Mouse (Mus musculus): ENCODE results near the gene Syngr2. TPM values are rescaled to one million over a fixed set of nuclear protein-coding genes. Genes with fewer than 3 reads are reported as not detected.

Gene Syngr2
- 56.0 and 120 TPM in 2 replicates for polyA plus RNA-seq (2011; ENCODE audit: insufficient read depth, insufficient read length, low replicate concordance, missing spikeins)

DNA sequence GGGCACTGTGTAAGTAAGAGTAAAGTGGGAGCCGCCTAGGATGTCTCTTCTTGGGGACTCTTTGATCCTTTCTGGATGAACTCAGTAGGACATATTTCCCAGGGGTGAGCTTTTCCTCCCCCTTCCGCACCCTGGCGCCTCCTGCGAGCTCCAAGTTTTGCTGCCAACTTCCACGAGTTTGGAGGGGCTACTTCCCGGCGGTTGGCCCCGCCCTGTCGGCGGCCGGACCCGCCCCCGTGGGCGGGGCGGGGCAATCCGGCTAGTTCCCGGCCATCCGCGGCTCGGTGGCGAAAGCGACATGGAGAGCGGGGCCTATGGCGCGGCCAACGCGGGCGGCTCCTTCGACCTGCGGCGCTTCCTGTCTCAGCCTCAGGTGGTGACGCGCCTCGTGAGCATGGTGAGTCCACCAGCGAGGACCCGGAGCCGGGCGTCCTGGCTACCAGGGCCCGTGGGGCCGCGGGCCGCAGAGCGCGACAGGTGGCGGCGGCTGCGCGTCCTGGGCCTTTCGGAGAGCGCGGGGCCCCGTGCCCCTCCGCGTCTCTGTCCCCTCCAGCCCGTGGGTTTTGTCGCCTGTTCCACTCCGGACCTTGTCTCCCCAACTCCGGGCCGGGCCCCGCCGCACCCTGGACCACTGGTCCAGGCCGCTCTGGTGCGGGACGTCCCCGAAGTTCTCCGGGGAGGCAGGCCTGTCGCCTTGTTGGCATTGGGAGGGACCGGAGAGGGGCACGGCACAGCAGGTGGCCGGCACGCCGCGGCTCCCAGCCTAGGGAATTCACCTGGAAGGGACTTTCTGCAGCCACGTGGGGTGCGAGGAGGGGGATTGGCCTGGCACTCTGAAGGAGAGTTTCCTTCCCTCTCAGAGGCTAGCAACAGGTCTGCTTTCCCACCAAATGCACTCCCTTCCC is at the start of gene Syngr2, which contains the start of gene Gm20708:
Gene Syngr2, plus strand, starts transcription at position 262 of the 905 bp plus-strand sequence.
Gene Gm20708, plus strand, starts transcription at position 262 of the 905 bp plus-strand sequence.
- under 1% methylated on average over 75 of the region's 75 CpGs for WGBS
- H3K4me3 ChIP-seq (replicated peaks; ENCODE audit: control insufficient read depth, low read depth, low read length): peak within 1 kb of the TSS; percentile 74
- peaks cover 12% of the 10 kb centered on the region for H3K4me1 ChIP-seq (ENCODE audit: control insufficient read depth, insufficient read depth, low read length)
- H3K27ac ChIP-seq (ENCODE audit: control insufficient read depth, insufficient read depth, low read depth, low read length, poor library complexity): peak within 1 kb of the TSS; percentile 86
- no peak for TF ChIP-seq CTCF (IDR thresholded peaks at IDR 0.05; ENCODE audit: control insufficient read depth, insufficient read depth, low read length)
- peak; percentile 76; the same call in 1 of the 2 replicates for TF ChIP-seq POLR2A (IDR thresholded peaks at IDR 0.05; ENCODE audit: borderline replicate concordance, control insufficient read depth, low read depth, low read length)

DNA sequence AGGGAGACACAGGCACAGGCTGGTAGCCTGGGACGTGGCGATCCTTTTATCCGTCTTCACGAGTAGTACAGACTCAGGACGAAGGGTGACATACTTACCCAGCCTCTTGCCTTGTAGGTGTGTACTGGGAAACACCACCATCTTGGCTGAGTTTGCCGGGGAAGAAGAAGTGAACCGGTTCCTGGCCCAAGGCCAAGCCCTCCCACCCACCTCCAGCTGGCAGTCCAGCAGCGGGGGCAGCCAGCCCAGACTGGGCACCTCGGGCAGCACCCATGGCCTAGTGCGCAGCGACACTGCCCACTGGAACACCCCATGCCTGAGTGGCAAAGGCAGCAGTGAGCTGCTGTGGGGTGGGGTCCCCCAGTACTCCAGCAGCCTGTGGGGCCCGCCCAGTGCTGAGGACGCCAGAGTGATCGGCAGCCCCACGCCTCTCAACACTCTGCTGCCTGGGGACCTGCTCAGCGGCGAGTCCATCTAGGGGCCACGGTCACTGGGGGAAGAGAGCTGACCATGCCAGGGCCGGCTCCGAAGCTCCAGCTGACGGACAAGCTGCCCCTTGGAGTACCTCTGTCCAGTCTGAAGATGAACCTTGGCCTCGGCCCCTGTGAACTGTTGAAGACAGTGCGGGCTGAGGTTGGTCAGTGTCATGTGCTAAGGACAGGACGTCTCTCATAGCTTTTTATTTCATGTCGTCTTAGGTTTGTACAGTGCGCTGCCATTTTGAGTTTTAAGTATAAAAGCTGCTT is 48.9 kb upstream of the Syngr2 start:
- no peak overlapping the region for H3K27ac ChIP-seq (ENCODE audit: control insufficient read depth, insufficient read depth, low read depth, low read length, poor library complexity)
- WGBS: 90% methylated on average over 26 of the region's 26 CpGs
- H3K4me3 ChIP-seq (replicated peaks; ENCODE audit: control insufficient read depth, low read depth, low read length): no peak overlapping the region
- peaks cover 1% of the 10 kb centered on the region; the same call in 1 of the 2 replicates for H3K4me1 ChIP-seq (ENCODE audit: control insufficient read depth, insufficient read depth, low read length)
- TF ChIP-seq CTCF (IDR thresholded peaks at IDR 0.05; ENCODE audit: control insufficient read depth, insufficient read depth, low read length) (no peak), POLR2A (IDR thresholded peaks at IDR 0.05; ENCODE audit: borderline replicate concordance, control insufficient read depth, low read depth, low read length) (no peak)

DNA sequence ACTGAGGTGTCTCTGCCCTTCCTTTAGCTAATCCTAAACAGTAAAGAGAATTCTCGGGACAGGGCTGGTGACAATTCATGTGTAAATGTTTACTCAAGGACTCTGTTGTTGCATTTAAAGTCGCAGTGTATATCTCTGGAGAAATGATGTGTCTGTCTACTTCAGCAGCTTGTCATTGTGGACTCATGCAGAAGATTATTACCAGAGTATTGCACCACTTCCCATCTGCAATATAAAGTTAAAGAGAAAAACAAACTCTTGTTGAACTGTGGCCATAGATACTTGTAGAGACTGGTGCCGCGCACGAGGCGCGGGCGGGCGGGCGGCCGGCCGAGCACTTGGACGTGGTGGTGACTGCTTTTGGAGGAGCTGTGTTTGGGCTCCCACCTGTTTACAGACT is 47.7 kb upstream of the Syngr2 start:
- Histone ChIP-seq H3K4me1 (ENCODE audit: control insufficient read depth, insufficient read depth, low read length) (peaks cover 1% of the 10 kb centered on the region; the same call in 1 of the 2 replicates), H3K27ac (ENCODE audit: control insufficient read depth, insufficient read depth, low read depth, low read length, poor library complexity) (no peak overlapping the region), H3K4me3 (replicated peaks; ENCODE audit: control insufficient read depth, low read depth, low read length) (no peak overlapping the region)
- WGBS: 90% methylated on average over 13 of the region's 13 CpGs
- TF ChIP-seq CTCF (IDR thresholded peaks at IDR 0.05; ENCODE audit: control insufficient read depth, insufficient read depth, low read length): no peak
- TF ChIP-seq POLR2A (IDR thresholded peaks at IDR 0.05; ENCODE audit: borderline replicate concordance, control insufficient read depth, low read depth, low read length): no peak

DNA sequence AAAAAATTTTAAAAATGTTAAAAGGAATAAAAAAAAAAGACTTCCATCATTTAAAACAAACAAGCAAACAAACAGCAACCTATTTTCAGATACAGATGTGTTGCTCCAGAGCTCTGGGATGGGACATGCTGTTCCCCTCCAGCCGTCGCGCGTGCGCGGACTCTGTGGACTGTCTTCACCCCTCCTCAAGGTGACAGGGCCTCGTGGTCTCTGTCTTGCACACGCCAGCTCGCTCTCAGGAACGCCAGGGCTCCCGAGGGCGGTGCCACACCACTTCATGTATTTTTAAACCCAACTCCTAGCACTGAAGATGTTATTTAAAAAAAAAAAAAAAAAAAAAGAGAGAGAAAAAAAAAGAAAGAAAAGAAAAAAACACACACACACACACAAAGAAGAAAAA is 47.2 kb upstream of the Syngr2 start:
- no peak overlapping the region for H3K27ac ChIP-seq (ENCODE audit: control insufficient read depth, insufficient read depth, low read depth, low read length, poor library complexity)
- WGBS: 80% methylated on average over 12 of the region's 12 CpGs
- H3K4me1 ChIP-seq (ENCODE audit: control insufficient read depth, insufficient read depth, low read length): peaks cover 1% of the 10 kb centered on the region; the same call in 1 of the 2 replicates
- TF ChIP-seq POLR2A (IDR thresholded peaks at IDR 0.05; ENCODE audit: borderline replicate concordance, control insufficient read depth, low read depth, low read length) (no peak), CTCF (IDR thresholded peaks at IDR 0.05; ENCODE audit: control insufficient read depth, insufficient read depth, low read length) (no peak)
- no peak overlapping the region for H3K4me3 ChIP-seq (replicated peaks; ENCODE audit: control insufficient read depth, low read depth, low read length)

DNA sequence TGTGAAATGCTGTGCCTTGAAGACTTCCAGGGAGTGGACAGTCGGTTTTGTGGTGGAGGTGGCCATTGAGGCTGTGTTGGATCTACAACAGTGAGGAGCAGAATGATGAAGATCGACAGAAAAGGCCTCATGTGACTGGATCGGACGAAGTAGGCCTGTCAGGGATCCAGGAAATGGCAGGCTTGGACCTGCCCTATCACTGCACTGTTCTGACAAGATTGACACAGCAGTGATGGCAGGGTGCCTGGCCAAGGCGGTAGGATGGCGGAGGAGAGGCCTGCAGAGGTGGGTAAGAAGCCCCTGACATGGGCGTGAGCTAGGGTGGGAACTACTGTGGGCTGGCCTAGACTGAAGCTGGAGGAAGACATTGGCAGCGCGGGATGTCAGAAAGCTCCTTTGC is 45.1 kb upstream of the Syngr2 start:
- no peak overlapping the region for H3K4me3 ChIP-seq (replicated peaks; ENCODE audit: control insufficient read depth, low read depth, low read length)
- H3K4me1 ChIP-seq (ENCODE audit: control insufficient read depth, insufficient read depth, low read length): peaks cover 4% of the 10 kb centered on the region; the same call in 1 of the 2 replicates
- TF ChIP-seq CTCF (IDR thresholded peaks at IDR 0.05; ENCODE audit: control insufficient read depth, insufficient read depth, low read length) (no peak), POLR2A (IDR thresholded peaks at IDR 0.05; ENCODE audit: borderline replicate concordance, control insufficient read depth, low read depth, low read length) (no peak)
- peak overlapping the region; percentile 66; the same call in 1 of the 2 replicates for H3K27ac ChIP-seq (ENCODE audit: control insufficient read depth, insufficient read depth, low read depth, low read length, poor library complexity)
- 90% methylated on average over 9 of the region's 9 CpGs for WGBS

DNA sequence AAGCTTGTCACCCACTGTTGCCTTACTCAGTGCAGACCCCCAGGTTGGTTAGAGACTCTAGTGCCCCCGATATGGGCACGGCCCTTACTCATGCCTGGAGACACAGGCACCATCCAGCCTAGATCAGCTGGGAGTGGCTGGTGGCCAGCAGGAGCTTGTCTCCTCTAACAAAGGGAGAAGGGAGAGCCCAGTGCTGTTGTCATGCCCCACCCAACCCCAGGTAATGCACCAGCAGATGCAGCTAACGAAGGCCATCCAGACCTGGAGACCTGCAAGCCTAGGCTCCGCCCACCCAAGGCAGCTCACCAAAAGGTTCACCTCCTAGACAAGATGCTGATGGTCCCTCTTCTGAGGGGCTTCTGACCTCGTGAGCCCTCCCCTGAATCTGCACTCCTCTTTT is 44.1 kb upstream of the Syngr2 start:
- H3K4me3 ChIP-seq (replicated peaks; ENCODE audit: control insufficient read depth, low read depth, low read length): no peak overlapping the region
- H3K27ac ChIP-seq (ENCODE audit: control insufficient read depth, insufficient read depth, low read depth, low read length, poor library complexity): no peak overlapping the region

DNA sequence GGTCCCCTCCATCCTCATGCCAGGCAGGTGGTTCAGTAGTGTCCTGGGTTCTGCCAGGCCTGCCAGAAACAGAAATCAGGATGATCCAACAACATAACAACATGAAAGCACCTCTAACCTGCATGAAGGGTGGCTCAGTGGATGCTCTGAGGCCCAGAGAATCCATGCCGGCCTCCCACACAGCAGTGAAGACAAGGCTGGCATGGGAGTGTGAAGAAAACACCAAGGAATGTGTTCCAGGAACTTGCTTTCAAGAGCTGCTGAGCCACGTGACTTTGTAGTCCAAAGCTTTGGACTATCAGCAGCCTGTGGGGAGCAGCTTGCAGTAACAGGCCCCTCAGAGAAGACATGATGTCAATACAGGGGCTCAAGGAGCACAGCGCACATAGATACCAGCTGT is 43.2 kb upstream of the Syngr2 start:
- WGBS: 86% methylated on average over 3 of the region's 3 CpGs
- no peak overlapping the region for H3K4me3 ChIP-seq (replicated peaks; ENCODE audit: control insufficient read depth, low read depth, low read length)
- TF ChIP-seq CTCF (IDR thresholded peaks at IDR 0.05; ENCODE audit: control insufficient read depth, insufficient read depth, low read length): no peak
- no peak for TF ChIP-seq POLR2A (IDR thresholded peaks at IDR 0.05; ENCODE audit: borderline replicate concordance, control insufficient read depth, low read depth, low read length)
- peaks cover 4% of the 10 kb centered on the region; the same call in 1 of the 2 replicates for H3K4me1 ChIP-seq (ENCODE audit: control insufficient read depth, insufficient read depth, low read length)
- H3K27ac ChIP-seq (ENCODE audit: control insufficient read depth, insufficient read depth, low read depth, low read length, poor library complexity): no peak overlapping the region

More for the DNA sequence above, 44.1 kb upstream of the Syngr2 start:
- peaks cover 4% of the 10 kb centered on the region; the same call in 1 of the 2 replicates for H3K4me1 ChIP-seq (ENCODE audit: control insufficient read depth, insufficient read depth, low read length)
- WGBS: 90% methylated on average over 5 of the region's 5 CpGs
- no peak for TF ChIP-seq POLR2A (IDR thresholded peaks at IDR 0.05; ENCODE audit: borderline replicate concordance, control insufficient read depth, low read depth, low read length)
- TF ChIP-seq CTCF (IDR thresholded peaks at IDR 0.05; ENCODE audit: control insufficient read depth, insufficient read depth, low read length): no peak
